Mouse (Mus musculus) heart, postnatal 0 days (tissue): Measurements from ENCODE around the gene Nipsnap1.
A peak's percentile ranks its signal among the peaks of the same experiment; 100 is the strongest.

Experiments used
- CTCF ChIP-seq: IDR thresholded peaks from 2 replicates; pipeline ENCODE4 v1.5.1; 2016; ENCODE audit warnings: antibody characterized with exemption, control low read depth, low read depth
- EP300 ChIP-seq: IDR thresholded peaks from 2 replicates; pipeline ENCODE4 v1.6.1; 2016; ENCODE audit warnings: antibody characterized with exemption, low read depth

- TF ChIP-seq CTCF (peak; percentile 63), EP300 (no peak)
These were observed 37.0 kb upstream of the Nipsnap1 start for GRCm38 (mm10) chr11:4836755-4837154.
